Mouse (Mus musculus): ENCODE results near the gene Adamts3. TPM values are rescaled to one million over a fixed set of nuclear protein-coding genes. Genes with fewer than 3 reads are reported as not detected.

Gene Adamts3
- polyA plus RNA-seq, 1 experiment from 2014 or later, result 6.8 TPM

- 86% methylated on average over 5 of the region's 5 CpGs for WGBS
- H3K4me3 ChIP-seq, result no peak overlapping the region
- no peak overlapping the region for H3K4me2 ChIP-seq
- no peak; the same call in 1 of the 2 replicates for ATAC-seq
- H3K9me3 ChIP-seq (replicated peaks), result no peaks in the 10 kb centered on the region
- no peak overlapping the region for H3K9ac ChIP-seq
- H3K27ac ChIP-seq, result no peak overlapping the region
- no peaks in the 10 kb centered on the region for H3K36me3 ChIP-seq (ENCODE audit: poor library complexity, severe bottlenecking)
- H3K27me3 ChIP-seq, result no peaks in the 10 kb centered on the region
- H3K4me1 ChIP-seq, result no peaks in the 10 kb centered on the region
Observed at GRCm38 (mm10) chr5:89800181-89800816, 82.8 kb downstream of the Adamts3 start.

GRCm38 (mm10) chr5:89793706-89794105 lies 89.4 kb downstream of the Adamts3 start:
- no peak overlapping the region for H3K9ac ChIP-seq
- H3K4me1 ChIP-seq, result no peaks in the 10 kb centered on the region
- no peak overlapping the region for H3K4me2 ChIP-seq
- no peak overlapping the region for H3K27ac ChIP-seq
- no peaks in the 10 kb centered on the region for H3K27me3 ChIP-seq
- H3K9me3 ChIP-seq (replicated peaks), result no peaks in the 10 kb centered on the region
- 96% methylated on average over 3 of the region's 3 CpGs for WGBS
- H3K4me3 ChIP-seq, result no peak overlapping the region
- ATAC-seq, result no peak
- no peaks in the 10 kb centered on the region for H3K36me3 ChIP-seq (ENCODE audit: poor library complexity, severe bottlenecking)

GRCm38 (mm10) chr5:89784635-89785034 lies 98.5 kb downstream of the Adamts3 start:
- ATAC-seq, result peak; percentile 53; the same call in 1 of the 2 replicates
- no peak overlapping the region for H3K4me3 ChIP-seq
- H3K4me1 ChIP-seq, result 0 out of 2 replicates have a peak, but pooled peaks cover 3% of the 10 kb centered on the region
- WGBS, result 38% methylated on average over 5 of the region's 5 CpGs
- no peak overlapping the region for H3K27ac ChIP-seq
- H3K9me3 ChIP-seq (replicated peaks), result no peaks in the 10 kb centered on the region
- H3K36me3 ChIP-seq (ENCODE audit: poor library complexity, severe bottlenecking), result no peaks in the 10 kb centered on the region
- H3K27me3 ChIP-seq, result no peaks in the 10 kb centered on the region
- H3K4me2 ChIP-seq, result no peak overlapping the region
- no peak overlapping the region for H3K9ac ChIP-seq

GRCm38 (mm10) chr5:89779823-89780222 lies 103.3 kb downstream of the Adamts3 start:
- no peaks in the 10 kb centered on the region for H3K27me3 ChIP-seq
- peaks cover 7% of the 10 kb centered on the region; the same call in 1 of the 2 replicates for H3K4me1 ChIP-seq
- 88% methylated on average over 2 of the region's 2 CpGs for WGBS
- no peak overlapping the region for H3K27ac ChIP-seq
- no peaks in the 10 kb centered on the region for H3K9me3 ChIP-seq (replicated peaks)
- H3K4me3 ChIP-seq, result no peak overlapping the region
- no peaks in the 10 kb centered on the region for H3K36me3 ChIP-seq (ENCODE audit: poor library complexity, severe bottlenecking)
- H3K9ac ChIP-seq, result no peak overlapping the region
- no peak overlapping the region for H3K4me2 ChIP-seq
- no peak for ATAC-seq

- Histone ChIP-seq H3K4me1 (peaks cover 4% of the 10 kb centered on the region; the same call in 1 of the 2 replicates), H3K36me3 (ENCODE audit: poor library complexity, severe bottlenecking) (no peaks in the 10 kb centered on the region), H3K9ac (no peak overlapping the region), H3K9me3 (replicated peaks) (no peaks in the 10 kb centered on the region), H3K27me3 (no peaks in the 10 kb centered on the region), H3K27ac (no peak overlapping the region), H3K4me2 (no peak overlapping the region), H3K4me3 (no peak overlapping the region)
- WGBS, result 45% methylated on average over 2 of the region's 2 CpGs
- 0 out of 2 replicates have a peak, but pooled peaks have one; percentile 53 for ATAC-seq
Observed at GRCm38 (mm10) chr5:89778610-89779009, 104.5 kb downstream of the Adamts3 start.

GRCm38 (mm10) chr5:89777411-89777810 lies 105.7 kb downstream of the Adamts3 start:
- no peak for ATAC-seq
- Histone ChIP-seq H3K36me3 (ENCODE audit: poor library complexity, severe bottlenecking) (no peaks in the 10 kb centered on the region), H3K9ac (no peak overlapping the region), H3K4me3 (no peak overlapping the region), H3K4me1 (peaks cover 4% of the 10 kb centered on the region; the same call in 1 of the 2 replicates), H3K27me3 (no peaks in the 10 kb centered on the region), H3K27ac (no peak overlapping the region), H3K4me2 (no peak overlapping the region), H3K9me3 (replicated peaks) (no peaks in the 10 kb centered on the region)
- 82% methylated on average over 4 of the region's 4 CpGs for WGBS

- 48% methylated on average over 4 of the region's 4 CpGs for WGBS
- no peak for ATAC-seq
Observed at GRCm38 (mm10) chr5:89770655-89771355, 112.3 kb downstream of the Adamts3 start.

GRCm38 (mm10) chr5:89763189-89764187 lies 119.6 kb downstream of the Adamts3 start:
- peaks cover 14% of the 10 kb centered on the region for H3K4me1 ChIP-seq
- H3K36me3 ChIP-seq (ENCODE audit: poor library complexity, severe bottlenecking), result no peaks in the 10 kb centered on the region
- H3K4me3 ChIP-seq, result no peak overlapping the region
- H3K9me3 ChIP-seq (replicated peaks), result no peaks in the 10 kb centered on the region
- no peaks in the 10 kb centered on the region for H3K27me3 ChIP-seq
- 2% methylated on average over 11 of the region's 11 CpGs for WGBS
- H3K27ac ChIP-seq, result no peak overlapping the region; the same call in 1 of the 2 replicates
- no peak overlapping the region for H3K9ac ChIP-seq
- peak overlapping the region; percentile 39 for H3K4me2 ChIP-seq
- peak; percentile 88 for ATAC-seq

More at GRCm38 (mm10) chr5:89770655-89771355, 112.3 kb downstream of the Adamts3 start:
- Histone ChIP-seq H3K27ac (no peak overlapping the region), H3K4me3 (no peak overlapping the region), H3K27me3 (no peaks in the 10 kb centered on the region), H3K4me2 (no peak overlapping the region), H3K9me3 (replicated peaks) (no peaks in the 10 kb centered on the region), H3K9ac (no peak overlapping the region), H3K36me3 (ENCODE audit: poor library complexity, severe bottlenecking) (no peaks in the 10 kb centered on the region), H3K4me1 (no peaks in the 10 kb centered on the region)

GRCm38 (mm10) chr5:89760368-89760767 lies 122.8 kb downstream of the Adamts3 start:
- Histone ChIP-seq H3K4me3 (no peak overlapping the region), H3K27me3 (no peaks in the 10 kb centered on the region), H3K36me3 (ENCODE audit: poor library complexity, severe bottlenecking) (no peaks in the 10 kb centered on the region), H3K27ac (no peak overlapping the region), H3K9ac (no peak overlapping the region), H3K4me2 (no peak overlapping the region), H3K9me3 (replicated peaks) (no peaks in the 10 kb centered on the region), H3K4me1 (peaks cover 14% of the 10 kb centered on the region)
- 49% methylated on average over 4 of the region's 4 CpGs for WGBS
- ATAC-seq, result no peak

GRCm38 (mm10) chr5:89751836-89752235 lies 131.3 kb downstream of the Adamts3 start:
- H3K4me1 ChIP-seq, result no peaks in the 10 kb centered on the region
- H3K9ac ChIP-seq, result no peak overlapping the region
- H3K36me3 ChIP-seq (ENCODE audit: poor library complexity, severe bottlenecking), result no peaks in the 10 kb centered on the region
- peaks cover 5% of the 10 kb centered on the region for H3K9me3 ChIP-seq (replicated peaks)
- no peaks in the 10 kb centered on the region for H3K27me3 ChIP-seq
- ATAC-seq, result no peak
- no peak overlapping the region for H3K27ac ChIP-seq
- 91% methylated on average over 2 of the region's 2 CpGs for WGBS
- H3K4me3 ChIP-seq, result no peak overlapping the region
- no peak overlapping the region for H3K4me2 ChIP-seq

GRCm38 (mm10) chr5:89748185-89748884 lies 134.8 kb downstream of the Adamts3 start:
- no peak overlapping the region for H3K9ac ChIP-seq
- 90% methylated on average over 2 of the region's 2 CpGs for WGBS
- H3K4me1 ChIP-seq, result no peaks in the 10 kb centered on the region
- H3K36me3 ChIP-seq (ENCODE audit: poor library complexity, severe bottlenecking), result no peaks in the 10 kb centered on the region
- no peak for ATAC-seq
- H3K4me2 ChIP-seq, result no peak overlapping the region
- no peaks in the 10 kb centered on the region for H3K27me3 ChIP-seq
- H3K9me3 ChIP-seq (replicated peaks), result peaks cover 5% of the 10 kb centered on the region
- H3K4me3 ChIP-seq, result no peak overlapping the region
- no peak overlapping the region for H3K27ac ChIP-seq

Measured in forebrain, embryonic 13.5 days (tissue).